Mouse (Mus musculus) adrenal gland, adult (tissue): ENCODE measurements around the gene Pilra.

Experiments used
- DNase-seq, 2 experiments: peaks; one replicate each; pipeline ENCODE4 v3.0.0; 2022 to 2023; ENCODE audit warnings: low spot score in 1 of 2; ENCODE audit not compliant: inconsistent age in 2 of 2

The Pilra gene

GRCm38 (mm10) chr5:137825030-137825429, 11.1 kb downstream of the Pilra start:
- no peak for DNase-seq

GRCm38 (mm10) chr5:137823455-137824045, 12.5 kb downstream of the Pilra start:
- DNase-seq: no peak

GRCm38 (mm10) chr5:137822602-137823001, 13.5 kb downstream of the Pilra start:
- no peak for DNase-seq

GRCm38 (mm10) chr5:137822126-137822525, 14.0 kb downstream of the Pilra start:
- DNase-seq: no peak

- no peak for DNase-seq
Measured at GRCm38 (mm10) chr5:137817466-137818222, 18.4 kb downstream of the Pilra start.

GRCm38 (mm10) chr5:137808316-137808715, 27.8 kb downstream of the Pilra start:
- no peak for DNase-seq

GRCm38 (mm10) chr5:137806158-137806557, 29.9 kb downstream of the Pilra start:
- no peak for DNase-seq

- DNase-seq: no peak
Measured at GRCm38 (mm10) chr5:137800917-137801316, 35.2 kb downstream of the Pilra start.

GRCm38 (mm10) chr5:137796606-137797005, 39.5 kb downstream of the Pilra start:
- DNase-seq: peak; percentile 48 to 74

- DNase-seq: no peak
Measured at GRCm38 (mm10) chr5:137791553-137791952, 44.5 kb downstream of the Pilra start.

GRCm38 (mm10) chr5:137788946-137789531, 47.0 kb downstream of the Pilra start:
- no peak for DNase-seq

GRCm38 (mm10) chr5:137788171-137788570, 47.9 kb downstream of the Pilra start:
- DNase-seq: peak in 1 of 2 experiments; percentile 71

- DNase-seq: peak; percentile 97 to 98
Measured at GRCm38 (mm10) chr5:137787151-137787928, 48.7 kb downstream of the Pilra start, which contains the start of the genes Mepce and Zcwpw1. Mepce (minus strand) TSS chr5:137787655. Zcwpw1 (plus strand) TSS chr5:137787798.

- DNase-seq: peak; percentile 99 to 100
Measured at GRCm38 (mm10) chr5:137786109-137786942, 49.8 kb downstream of the Pilra start.

- DNase-seq: peak in 1 of 2 experiments; percentile 83
Measured at GRCm38 (mm10) chr5:137785164-137786031, 50.7 kb downstream of the Pilra start.

GRCm38 (mm10) chr5:137784546-137784945, 51.5 kb downstream of the Pilra start:
- peak; percentile 71 to 83 for DNase-seq

GRCm38 (mm10) chr5:137783901-137784540, 52.1 kb downstream of the Pilra start:
- no peak for DNase-seq

- DNase-seq: peak; percentile 42 to 55
Measured at GRCm38 (mm10) chr5:137782776-137783522, 53.1 kb downstream of the Pilra start.
